Mouse (Mus musculus): ENCODE measurements around the gene Prkar2b.

Prkar2b gene

GRCm38 (mm10) chr12:31928498-31928897, 132.6 kb downstream of the Prkar2b start:
- no peak for DNase-seq (ENCODE audit: extremely low spot score, low read depth, low spot score)

- no peak for DNase-seq (ENCODE audit: extremely low spot score, low read depth, low spot score)
Measured at GRCm38 (mm10) chr12:31926661-31927061, 134.4 kb downstream of the Prkar2b start.

- DNase-seq (ENCODE audit: extremely low spot score, low read depth, low spot score) = no peak
Measured at GRCm38 (mm10) chr12:31925343-31925742, 135.8 kb downstream of the Prkar2b start.

GRCm38 (mm10) chr12:31924135-31924534, 137.0 kb downstream of the Prkar2b start:
- no peak for DNase-seq (ENCODE audit: extremely low spot score, low read depth, low spot score)

GRCm38 (mm10) chr12:31920464-31921405, 140.4 kb downstream of the Prkar2b start:
- DNase-seq (ENCODE audit: extremely low spot score, low read depth, low spot score) = no peak

- no peak for DNase-seq (ENCODE audit: extremely low spot score, low read depth, low spot score)
Measured at GRCm38 (mm10) chr12:31917245-31917644, 143.9 kb downstream of the Prkar2b start.

- DNase-seq (ENCODE audit: extremely low spot score, low read depth, low spot score) = no peak
Measured at GRCm38 (mm10) chr12:31916691-31917090, 144.4 kb downstream of the Prkar2b start.

- DNase-seq (ENCODE audit: extremely low spot score, low read depth, low spot score) = no peak
Measured at GRCm38 (mm10) chr12:31913614-31914013, 147.5 kb downstream of the Prkar2b start.

GRCm38 (mm10) chr12:31912966-31913551, 148.0 kb downstream of the Prkar2b start:
- DNase-seq (ENCODE audit: extremely low spot score, low read depth, low spot score) = no peak

Data from hindlimb bud, embryonic 11.5 days (tissue).